Mouse (Mus musculus) G1E-ER4 (cell line): Measurements from ENCODE around the gene Wdr38. TPM values are rescaled to one million over a fixed set of nuclear protein-coding genes. Genes with fewer than 3 reads are reported as not detected.

Source experiments
- GATA1 ChIP-seq: IDR thresholded peaks from one replicate; pipeline ENCODE4 v1.8.0; 2012; ENCODE audit warnings: low read length, inconsistent platforms
- polyA plus RNA-seq: library from polyadenylated mRNA; stranded (reverse); fragments of >175 nt; gene quantifications from 2 replicates; pipeline ENCODE4 v1.2.3, GENCODE M21; 2012

Wdr38 gene
- polyA plus RNA-seq, 1 experiment = 0.15 TPM

DNA sequence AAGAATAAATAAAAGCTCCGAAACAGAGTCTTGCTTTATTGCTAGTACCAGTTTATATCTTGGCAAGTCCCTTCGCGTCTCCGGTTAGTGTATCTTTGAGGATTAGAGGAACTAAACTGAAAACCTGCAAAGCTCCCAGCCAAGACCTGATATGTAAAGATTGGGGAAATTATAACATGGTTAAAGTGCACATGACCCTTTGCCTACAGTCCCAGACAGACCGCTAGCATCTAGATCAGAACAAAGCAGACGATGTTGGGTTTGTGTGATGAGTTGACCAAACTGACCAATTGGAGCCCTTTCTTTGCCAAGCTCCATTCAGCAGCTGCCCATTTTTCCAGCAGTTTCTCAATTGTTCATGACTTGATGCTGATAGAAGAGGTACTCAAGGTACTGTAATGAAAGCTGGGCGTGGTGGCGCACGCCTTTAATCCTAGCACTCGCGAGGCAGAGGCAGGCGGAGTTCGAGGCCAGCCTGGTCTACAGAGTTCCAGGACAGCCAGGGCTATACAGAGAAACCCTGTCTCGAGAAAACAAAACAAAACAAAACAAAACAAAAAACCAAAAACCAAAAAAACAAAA, 9.0 kb downstream of the Wdr38 start:
- no peak for TF ChIP-seq GATA1

DNA sequence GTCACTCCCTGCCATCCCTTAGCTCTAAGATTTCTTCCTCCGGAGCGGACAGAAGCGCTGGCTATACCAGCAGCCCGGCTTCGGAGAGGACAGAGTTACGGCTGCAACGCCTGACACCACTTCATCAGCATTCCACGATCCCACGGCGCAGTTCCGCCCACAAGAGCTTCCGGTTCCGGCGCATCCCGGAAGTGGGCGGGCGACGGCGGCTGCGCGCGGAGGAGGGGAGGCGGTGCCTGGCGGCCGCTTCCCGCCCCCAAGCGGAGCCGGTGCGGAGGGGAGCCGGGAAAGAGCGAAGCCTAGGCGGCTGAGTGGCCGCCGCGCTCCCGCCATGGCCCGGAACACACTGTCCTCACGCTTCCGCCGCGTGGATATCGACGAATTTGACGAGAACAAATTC, 10.6 kb downstream of the Wdr38 start:
- no peak for TF ChIP-seq GATA1

DNA sequence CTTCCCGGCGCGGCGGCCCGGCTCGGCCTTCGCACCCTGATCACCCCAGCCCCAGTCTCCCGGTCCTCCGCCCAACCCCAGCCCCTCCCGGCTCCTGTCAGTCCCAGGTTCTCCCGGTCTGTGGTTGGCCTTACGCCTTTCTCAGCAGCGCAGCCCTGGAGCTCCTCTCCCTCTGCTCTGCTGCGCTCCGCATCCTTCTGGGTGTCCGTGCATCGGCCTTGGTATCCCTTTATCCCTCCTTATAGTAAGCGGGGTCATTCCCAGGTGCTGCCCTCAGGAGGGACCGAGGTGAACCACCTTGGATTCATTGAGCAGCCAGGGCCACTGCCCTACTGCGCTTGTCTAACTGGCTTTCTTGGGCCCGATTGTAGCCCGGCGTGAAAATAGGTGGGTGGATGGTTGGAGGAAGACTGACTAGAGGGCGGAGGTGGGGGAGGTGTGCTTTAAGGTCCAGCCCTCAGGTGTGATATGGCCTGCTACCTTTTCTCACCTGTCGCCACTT, 11.1 kb downstream of the Wdr38 start:
- TF ChIP-seq GATA1 = no peak

DNA sequence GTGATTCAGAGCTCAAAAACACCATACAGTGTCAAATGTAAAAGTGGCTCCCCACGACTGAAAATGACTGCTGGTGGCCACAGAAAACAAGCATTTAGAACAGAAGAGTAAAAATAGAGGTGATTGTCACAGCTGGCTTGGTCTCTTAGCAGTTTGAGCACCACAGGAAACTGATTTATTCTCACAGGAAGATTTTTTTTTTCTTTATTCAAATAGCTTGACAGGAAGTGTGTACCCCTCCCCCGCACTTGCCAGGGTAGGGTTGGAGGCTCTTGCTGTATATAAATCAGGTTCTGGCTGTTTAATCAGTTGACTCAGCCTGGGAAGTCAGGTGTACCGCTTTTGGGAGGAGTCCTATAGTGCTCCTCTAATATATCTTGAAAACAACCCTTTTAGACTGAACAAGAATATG, 11.7 kb downstream of the Wdr38 start:
- TF ChIP-seq GATA1 = no peak

DNA sequence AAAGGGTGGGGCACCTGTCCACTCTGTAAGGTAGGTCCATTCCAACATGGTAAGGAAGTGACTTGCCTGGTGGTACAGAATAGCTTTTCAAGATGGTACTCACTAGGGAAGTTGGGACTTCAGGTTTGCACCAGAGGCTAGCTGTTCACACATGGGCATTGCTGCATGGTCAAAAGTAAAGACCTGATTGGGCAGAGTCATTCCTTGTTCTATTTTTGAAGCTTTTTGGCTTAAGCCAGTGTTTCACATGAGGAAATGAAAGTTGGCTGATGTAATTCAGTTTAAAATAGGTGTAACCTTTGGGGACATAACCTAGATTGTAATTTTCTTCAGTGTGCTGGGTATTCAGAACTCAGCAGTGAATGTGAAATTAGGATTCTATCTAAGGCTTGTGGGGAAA, 14.0 kb downstream of the Wdr38 start:
- TF ChIP-seq GATA1 = no peak

DNA sequence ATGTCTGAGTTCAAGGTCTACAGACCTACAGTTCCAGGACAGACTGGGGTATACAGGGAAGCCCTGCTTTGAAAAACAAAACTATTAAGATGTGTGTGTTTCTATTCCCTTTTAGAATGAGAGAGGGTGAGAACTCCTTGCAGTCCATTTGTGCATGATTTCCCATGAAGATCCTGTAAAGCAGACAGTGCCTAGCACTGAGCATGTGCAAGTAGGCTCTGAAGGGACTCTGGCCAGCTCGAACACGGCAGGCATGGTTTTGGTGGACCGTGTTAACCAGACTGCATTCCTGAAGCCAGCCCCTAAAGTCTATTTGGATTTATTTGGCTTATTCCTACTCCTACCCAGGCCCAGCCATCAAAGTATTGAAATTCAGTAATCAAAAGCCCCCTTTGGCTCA, 14.7 kb downstream of the Wdr38 start:
- no peak for TF ChIP-seq GATA1

DNA sequence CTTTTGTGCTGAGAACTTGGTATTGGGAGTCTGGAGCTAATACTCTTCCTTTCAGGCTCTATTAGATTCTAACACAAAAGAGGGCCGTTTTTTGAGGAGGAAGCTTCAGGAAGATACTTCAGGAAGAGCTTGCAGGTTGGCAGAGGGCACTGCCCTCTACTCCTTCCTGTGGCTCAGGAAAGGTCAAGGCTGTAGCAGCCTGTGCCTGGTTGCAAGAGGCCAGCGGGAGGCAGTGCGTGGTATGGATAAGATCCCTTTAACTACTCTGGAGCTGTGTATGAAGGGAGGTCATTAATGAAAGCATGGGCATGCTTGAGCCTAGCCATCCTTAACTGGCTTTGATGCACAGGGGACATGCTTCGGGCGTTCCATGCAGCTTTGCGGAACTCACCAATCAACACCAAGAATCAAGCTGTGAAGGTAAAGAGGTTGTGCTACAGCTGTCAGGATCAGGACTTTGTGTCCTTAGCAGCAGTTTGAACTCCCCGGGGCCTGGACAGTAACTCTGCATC, 15.5 kb downstream of the Wdr38 start:
- TF ChIP-seq GATA1 = no peak

DNA sequence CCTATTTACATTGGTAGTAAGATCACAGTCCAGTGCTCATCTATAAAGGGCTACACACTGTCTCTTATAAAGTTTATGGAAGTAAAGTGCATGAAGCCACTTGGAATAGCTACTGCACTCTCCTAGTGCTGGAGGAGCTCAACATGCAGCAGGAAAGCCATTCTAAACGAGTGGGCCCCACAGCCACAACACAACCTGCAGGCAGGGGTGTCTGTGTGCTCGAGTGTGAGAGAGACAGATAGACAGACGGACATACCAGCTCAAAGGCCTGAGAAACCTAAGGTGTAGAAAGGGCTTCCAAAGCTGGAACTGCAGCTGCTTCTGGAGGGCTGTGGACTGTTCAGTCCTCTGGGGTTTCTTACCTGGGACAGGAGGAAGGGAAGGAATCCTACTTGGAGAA, 19.3 kb downstream of the Wdr38 start:
- no peak for TF ChIP-seq GATA1

DNA sequence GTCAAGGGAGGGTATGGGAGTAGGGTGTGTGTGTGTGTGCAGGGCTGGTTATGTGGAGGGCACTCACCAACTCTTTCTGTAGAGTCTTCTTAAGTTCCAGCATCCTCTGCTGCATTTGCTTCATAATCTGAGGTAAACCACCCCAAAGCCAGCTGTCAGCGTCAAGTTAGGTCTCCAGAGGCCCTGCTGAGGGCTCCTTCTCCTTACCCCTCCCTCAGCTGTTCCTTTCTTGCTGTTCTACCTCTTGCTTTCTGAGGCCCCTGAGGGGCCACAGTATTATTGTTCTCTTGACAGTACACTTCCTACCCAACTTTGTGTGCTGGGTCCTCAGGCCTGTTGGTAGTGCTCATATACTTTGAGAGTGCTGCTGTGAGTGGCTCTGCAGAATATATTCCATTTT, 22.7 kb downstream of the Wdr38 start:
- no peak for TF ChIP-seq GATA1

DNA sequence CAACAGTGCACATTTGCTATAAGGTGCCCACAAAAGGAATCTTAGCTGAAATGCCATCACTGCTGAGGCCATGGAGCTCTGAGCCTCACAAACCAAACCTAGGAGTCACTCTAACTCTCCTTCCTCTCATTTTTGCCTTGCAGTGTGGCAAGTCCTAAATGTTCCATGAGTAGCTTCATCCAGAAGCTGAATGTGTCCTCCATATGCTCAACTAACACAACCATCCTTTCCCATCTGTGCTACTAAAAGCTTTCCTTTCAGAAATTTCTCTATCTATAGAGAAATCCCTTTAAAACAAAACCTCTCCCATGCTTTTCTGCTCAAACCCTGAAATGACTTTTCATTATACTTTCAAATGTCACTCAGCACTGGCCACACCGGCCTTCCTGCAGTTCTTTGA, 34.3 kb downstream of the Wdr38 start:
- TF ChIP-seq GATA1 = no peak

DNA sequence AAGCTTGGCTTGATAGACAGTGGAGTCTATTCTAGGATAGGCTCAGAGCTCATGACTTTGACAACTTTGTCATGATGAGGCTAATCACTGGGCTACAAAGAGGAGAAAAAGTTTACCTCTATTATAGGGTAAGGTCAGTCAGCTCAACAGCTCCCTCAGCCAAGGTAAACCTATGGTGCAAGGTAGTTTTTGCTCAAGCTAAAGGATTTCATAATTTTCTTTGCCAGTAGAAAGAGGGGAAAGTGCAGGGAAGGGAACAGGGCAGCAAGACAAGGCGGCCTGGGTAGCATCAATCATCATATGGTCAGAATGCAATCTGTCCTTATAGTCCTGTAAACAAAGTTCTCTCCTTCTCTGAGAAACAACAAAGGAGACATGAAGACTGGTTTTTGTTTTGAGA, 42.9 kb downstream of the Wdr38 start:
- no peak for TF ChIP-seq GATA1

DNA sequence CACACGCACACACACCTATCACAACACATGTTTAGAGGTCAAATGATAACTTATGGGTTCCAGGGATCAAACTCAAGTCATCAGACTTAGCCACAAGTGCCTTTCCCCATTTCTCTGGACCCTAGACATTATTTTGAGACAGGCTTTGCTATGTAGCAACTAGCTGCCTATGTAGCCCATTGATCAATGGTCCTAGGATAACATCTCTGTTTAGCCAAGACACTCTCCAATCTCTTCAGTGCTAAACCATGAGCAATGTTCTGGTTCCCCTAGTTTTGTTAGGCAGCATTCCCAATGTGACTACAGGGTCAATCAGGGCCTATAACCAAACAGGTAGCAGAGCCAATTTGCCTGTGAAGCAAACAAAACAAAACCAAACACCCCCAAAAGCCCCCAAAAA, 51.2 kb downstream of the Wdr38 start:
- TF ChIP-seq GATA1 = no peak

Other genes with a start within 250 kb of the Wdr38 start
- 0.58 and 0.68 TPM in 2 replicates for gene Nr6a1, start 69.8 kb upstream of the Wdr38 start, polyA plus RNA-seq
- gene Olfml2a, start 65.5 kb upstream of the Wdr38 start, polyA plus RNA-seq = not detected in 2 replicates
- gene Arpc5l, start 7.9 kb downstream of the Wdr38 start, polyA plus RNA-seq = 78.5 and 96.1 TPM in 2 replicates
- 139 and 159 TPM in 2 replicates for gene Rpl35, start 8.1 kb downstream of the Wdr38 start, polyA plus RNA-seq
- 1.5 and 1.6 TPM in 2 replicates for gene Golga1, start 68.1 kb downstream of the Wdr38 start, polyA plus RNA-seq
- 36.9 and 48.6 TPM in 2 replicates for gene Scai, start 193.3 kb downstream of the Wdr38 start, polyA plus RNA-seq
- gene Ppp6c, start 229.0 kb downstream of the Wdr38 start, polyA plus RNA-seq = 2.7 and 6.3 TPM in 2 replicates